32 mouse cellular contexts compared by ENCODE assay signal in the genomic region with DNA sequence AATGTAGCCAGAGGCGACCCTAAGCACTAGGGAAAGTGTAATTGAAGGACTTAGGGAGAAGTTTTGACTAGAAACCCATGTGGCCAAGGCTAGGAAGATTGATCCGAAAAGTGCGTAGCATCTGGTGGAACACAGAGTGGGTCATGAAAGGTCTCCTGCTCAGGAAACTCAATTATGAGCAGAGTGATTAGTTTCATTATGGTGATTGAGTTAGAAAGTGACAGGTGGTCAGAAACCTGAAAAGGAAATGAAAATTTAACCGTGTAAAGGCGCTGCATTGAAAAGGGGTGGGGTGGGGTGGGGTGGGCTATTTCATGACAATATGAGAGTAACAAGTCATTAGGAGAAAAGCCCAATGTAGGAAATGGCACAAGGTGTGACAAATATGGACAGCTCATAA.
"Had no signal": no experiment of that assay in that cellular context is flagged by ENCODE, and none has a peak within 500 bp of the region (broad histone marks: within the 10 kb centered on the region; RNA-seq: fewer than 3 reads in every experiment).

No protein-coding gene starts in this region.

- H3K36me3 ChIP-seq: heart, embryonic 15.5 days; hindbrain, embryonic 10.5 days; hindbrain, embryonic 12.5 days; hindbrain, embryonic 13.5 days; hindbrain, embryonic 15.5 days; intestine, embryonic 15.5 days; kidney, embryonic 15.5 days had no signal

- H3K9ac ChIP-seq: heart, embryonic 15.5 days; hindbrain, embryonic 12.5 days; hindbrain, embryonic 13.5 days; hindbrain, embryonic 14.5 days; hindbrain, embryonic 15.5 days; intestine, embryonic 15.5 days; kidney, embryonic 15.5 days had no signal

- H3K27ac ChIP-seq: heart, embryonic 15.5 days; hindbrain, embryonic 10.5 days; hindbrain, embryonic 12.5 days; hindbrain, embryonic 13.5 days; hindbrain, embryonic 14.5 days; hindbrain, embryonic 15.5 days; hindbrain, postnatal 0 days; intestine, embryonic 15.5 days; kidney, embryonic 15.5 days; kidney, postnatal 0 days; layer of hippocampus, adult 2 months; left cerebral cortex, adult 2 months had no signal

- DNase-seq: heart, postnatal 10 days; heart, postnatal 14 days; heart, postnatal 36 days; heart, postnatal 4 days; kidney, adult 11 months; kidney, adult 18-20 months; kidney, adult 2 months; kidney, adult 8-10 months; kidney, adult 9 months; kidney, postnatal 10 days; kidney, postnatal 14 days; kidney, postnatal 25 days; kidney, postnatal 36 days; kidney, postnatal 4 days; layer of hippocampus, adult 9-11 months; layer of hippocampus, postnatal 36 days had no signal

- ATAC-seq: hindbrain, embryonic 16.5 days; hindbrain, postnatal 0 days; inflammation-experienced regulatory T-cells, adult 6 months; intestine, embryonic 15.5 days; intestine, embryonic 16.5 days; intestine, postnatal 0 days had no signal

- H3K9me3 ChIP-seq: heart, embryonic 15.5 days; hindbrain, embryonic 10.5 days; hindbrain, embryonic 12.5 days; hindbrain, embryonic 13.5 days; hindbrain, embryonic 15.5 days; intestine, embryonic 15.5 days; kidney, embryonic 15.5 days had no signal

- H3K4me3 ChIP-seq: heart, embryonic 15.5 days; hindbrain, embryonic 10.5 days; hindbrain, embryonic 12.5 days; hindbrain, embryonic 13.5 days; hindbrain, embryonic 15.5 days; intestine, embryonic 15.5 days; kidney, embryonic 15.5 days; layer of hippocampus, adult 2 months; left cerebral cortex, adult 2 months had no signal

- H3K4me2 ChIP-seq: heart, embryonic 15.5 days; hindbrain, embryonic 12.5 days; hindbrain, embryonic 13.5 days; hindbrain, embryonic 14.5 days; hindbrain, embryonic 15.5 days; intestine, embryonic 15.5 days; kidney, embryonic 15.5 days had no signal

- H3K4me1 ChIP-seq: heart, embryonic 15.5 days; hindbrain, embryonic 10.5 days; hindbrain, embryonic 12.5 days; hindbrain, embryonic 13.5 days; hindbrain, embryonic 15.5 days; intestine, embryonic 15.5 days; kidney, embryonic 15.5 days had no signal

- H3K27me3 ChIP-seq: heart, embryonic 15.5 days; hindbrain, embryonic 12.5 days; hindbrain, embryonic 13.5 days; hindbrain, embryonic 15.5 days; intestine, embryonic 15.5 days; kidney, embryonic 15.5 days had no signal
